Mouse (Mus musculus) pancreas, adult 10 weeks (tissue): Measurements from ENCODE around the gene Rps27. TPM values are rescaled to one million over a fixed set of nuclear protein-coding genes. Genes with fewer than 3 reads are reported as not detected.

ENCODE experiments used
- polyA plus RNA-seq: library from polyadenylated mRNA; stranded (reverse); fragments of 350-450 nt; fragmentation: Illumina TruSeq; extraction: RNeasy Lipid Tissue Mini Kit (QIAGEN cat#74804); gene quantifications from one replicate; pipeline ENCODE4 v1.2.3, GENCODE M21; 2015; ENCODE audit warnings: low read depth, low replicate concordance; ENCODE audit not compliant: insufficient read depth

The Rps27 gene
- 1,024 TPM for polyA plus RNA-seq

GRCm38 (mm10) chr3:90213377-90213866 is at the start of gene Rps27, which contains the start of gene Rab13:
Gene Rps27, minus strand, starts transcription at chr3:90213651.
Gene Rab13, plus strand, starts transcription at chr3:90213695.

GRCm38 (mm10) chr3:90253653-90254418 is 40.4 kb upstream of the Rps27 start, which contains the start of gene Crtc2:
Gene Crtc2, plus strand, starts transcription at chr3:90254163.

DNA sequence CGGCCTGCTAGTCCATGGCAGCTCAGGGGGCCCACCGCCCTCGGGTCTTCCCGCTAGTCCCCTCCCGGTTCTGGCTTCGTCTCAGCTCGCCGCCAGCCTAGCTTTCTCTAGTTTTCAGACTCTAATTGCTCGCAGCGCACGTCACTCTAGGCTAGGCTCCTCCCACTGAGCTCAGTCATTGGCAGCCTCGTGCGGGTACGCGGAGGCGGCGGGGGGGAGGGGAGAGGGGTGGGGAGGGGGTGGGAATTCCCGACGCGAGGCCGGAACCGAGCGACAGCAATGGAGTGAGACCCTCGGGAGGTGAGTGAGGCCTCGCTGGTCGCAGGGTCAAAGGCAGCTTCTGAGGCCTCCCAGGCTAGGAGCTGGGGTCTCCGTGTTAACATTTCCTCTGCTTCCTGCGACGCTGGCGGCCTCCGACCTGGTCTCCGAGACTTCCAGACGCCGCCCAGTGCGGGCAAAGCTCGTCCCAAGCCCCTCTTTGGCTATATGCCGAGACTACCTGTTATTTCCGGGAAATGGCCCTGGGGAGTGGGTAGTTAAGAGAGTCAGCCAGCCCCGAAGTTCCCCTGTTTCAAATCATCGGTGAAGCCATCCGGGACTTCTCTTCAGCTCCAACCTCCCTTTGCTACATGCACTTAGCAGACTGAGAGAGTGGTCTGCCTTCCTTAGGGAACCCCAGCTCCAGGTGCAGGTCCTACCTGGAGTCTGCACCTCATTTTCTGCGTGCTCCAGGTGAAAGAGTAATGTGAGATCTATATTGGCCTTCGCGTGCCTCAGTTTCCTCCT is 34.7 kb upstream of the Rps27 start, which contains the start of gene Slc39a1:
TSS of gene Slc39a1 (plus strand) at position 213 of the 786 bp plus-strand sequence.

DNA sequence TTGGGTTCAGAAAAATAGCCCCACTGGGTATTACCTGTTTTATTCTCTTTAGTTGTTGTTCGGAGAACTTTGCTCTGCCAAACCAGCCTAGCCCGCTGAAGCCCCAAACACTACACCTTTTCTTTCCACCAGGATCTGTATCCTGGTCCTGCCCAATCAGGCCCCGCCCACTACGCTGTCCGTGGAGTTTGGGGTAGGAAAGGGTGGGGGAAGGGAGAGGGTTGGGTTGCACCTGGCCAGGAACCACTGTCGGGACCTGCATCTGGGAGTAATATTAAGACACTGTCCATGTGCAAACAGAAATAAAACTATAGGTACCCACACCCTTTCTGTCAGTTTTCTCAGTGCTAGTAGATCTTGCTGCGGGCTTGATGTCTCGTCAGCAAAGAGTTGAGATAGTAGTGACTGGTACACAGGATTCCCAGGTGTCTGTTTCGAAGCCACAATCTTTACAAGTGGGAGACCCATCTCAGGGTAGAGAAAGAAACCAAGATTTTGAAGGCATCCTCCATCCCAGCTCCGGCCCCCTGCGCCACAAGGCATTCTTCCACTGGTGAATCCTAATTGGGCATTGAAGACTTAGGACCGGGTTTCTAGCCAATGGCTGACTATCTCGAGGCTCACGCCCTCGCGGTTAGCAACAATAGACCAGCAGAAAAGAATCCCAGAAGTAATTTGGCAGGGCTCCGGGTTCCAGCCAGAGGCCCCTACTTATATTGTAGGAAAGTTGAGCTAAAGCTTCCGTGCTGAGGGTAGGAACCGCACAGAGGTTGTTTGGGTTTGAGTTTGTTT is 29.7 kb upstream of the Rps27 start, which contains the start of gene Creb3l4:
TSS of gene Creb3l4 (minus strand) at position 529 of the 792 bp plus-strand sequence.

DNA sequence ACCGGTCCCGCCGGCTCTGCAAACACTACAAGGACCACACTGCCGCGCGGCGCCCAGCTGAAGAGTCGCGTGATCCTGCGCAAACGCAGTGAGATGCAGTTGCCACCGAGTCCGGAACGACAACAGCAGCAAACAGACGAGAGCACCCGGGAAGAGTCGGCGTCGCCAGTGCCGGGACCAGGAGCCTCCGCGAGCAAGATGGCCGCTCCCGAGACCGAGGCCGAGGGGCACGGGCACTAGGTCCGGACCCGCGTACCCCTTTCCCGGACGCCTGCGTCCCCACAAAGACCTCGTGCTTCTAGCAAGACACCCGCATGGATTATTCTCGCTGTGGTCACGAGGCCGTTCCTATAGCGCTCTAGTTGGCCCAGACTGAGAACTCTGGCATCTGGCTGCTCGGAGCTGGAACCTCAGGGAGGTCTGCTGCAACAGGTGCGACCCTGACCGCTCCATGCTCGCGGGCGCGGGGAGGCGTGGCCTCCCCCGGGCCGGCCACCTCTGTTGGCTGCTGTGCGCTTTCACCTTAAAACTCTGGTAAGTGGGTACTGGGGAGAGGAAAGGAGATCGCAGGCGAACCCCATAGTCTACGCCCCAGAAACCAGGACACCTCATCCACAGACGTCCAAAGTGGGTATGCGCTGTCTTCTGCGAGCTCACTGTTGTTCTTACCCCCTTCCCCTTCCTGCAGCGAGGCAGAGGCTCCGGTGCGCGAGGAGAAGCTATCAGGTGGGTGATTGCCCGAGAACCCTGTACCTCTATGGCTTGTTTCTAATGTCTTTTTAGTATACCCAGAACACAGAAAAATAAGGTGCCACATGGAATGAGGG is 18.3 kb upstream of the Rps27 start, which contains the start of gene Jtb:
TSS of gene Jtb (plus strand) at position 91 of the 827 bp plus-strand sequence.

Other genes with a start within 250 kb of the Rps27 start
- gene Hax1, start 214.9 kb downstream of the Rps27 start, polyA plus RNA-seq = 32.6 TPM
- gene 4933434E20Rik, start 162.0 kb downstream of the Rps27 start, polyA plus RNA-seq = 22.4 TPM
- gene Ubap2l, start 161.0 kb downstream of the Rps27 start, polyA plus RNA-seq = 20.0 TPM
- 51.9 TPM for gene Tpm3, start 141.0 kb downstream of the Rps27 start, polyA plus RNA-seq
- gene Nup210l, start 109.5 kb downstream of the Rps27 start, polyA plus RNA-seq = not detected
- gene Rab13, start within 50 bp of the Rps27 start, polyA plus RNA-seq = 3.2 TPM
- 60.7 TPM for gene Jtb, start 17.9 kb upstream of the Rps27 start, polyA plus RNA-seq
- gene Creb3l4, start 29.9 kb upstream of the Rps27 start, polyA plus RNA-seq = not detected
- 13.2 TPM for gene Slc39a1, start 34.5 kb upstream of the Rps27 start, polyA plus RNA-seq
- 9.5 TPM for gene Crtc2, start 40.5 kb upstream of the Rps27 start, polyA plus RNA-seq
- gene Dennd4b, start 51.5 kb upstream of the Rps27 start, polyA plus RNA-seq = 3.7 TPM
- gene Gatad2b, start 79.5 kb upstream of the Rps27 start, polyA plus RNA-seq = 3.5 TPM
- 6.5 TPM for gene Slc27a3, start 176.3 kb upstream of the Rps27 start, polyA plus RNA-seq
- 12.9 TPM for gene Ints3, start 220.0 kb upstream of the Rps27 start, polyA plus RNA-seq